Mouse (Mus musculus) inflammation-experienced regulatory T-cells (primary cell): ENCODE data around the gene Zbed4. TPM values are rescaled to one million over a fixed set of nuclear protein-coding genes. Genes with fewer than 3 reads are reported as not detected.

Experiments
- polyA plus RNA-seq, 2 experiments: library from polyadenylated mRNA; unstranded; fragments of 100-300 nt; shearing (Covaris generic); gene quantifications; one replicate each; pipeline ENCODE4 v1.2.1; 2017

Zbed4 gene
- polyA plus RNA-seq = 1 to 10 TPM; 5.4 to 6.4 TPM

DNA sequence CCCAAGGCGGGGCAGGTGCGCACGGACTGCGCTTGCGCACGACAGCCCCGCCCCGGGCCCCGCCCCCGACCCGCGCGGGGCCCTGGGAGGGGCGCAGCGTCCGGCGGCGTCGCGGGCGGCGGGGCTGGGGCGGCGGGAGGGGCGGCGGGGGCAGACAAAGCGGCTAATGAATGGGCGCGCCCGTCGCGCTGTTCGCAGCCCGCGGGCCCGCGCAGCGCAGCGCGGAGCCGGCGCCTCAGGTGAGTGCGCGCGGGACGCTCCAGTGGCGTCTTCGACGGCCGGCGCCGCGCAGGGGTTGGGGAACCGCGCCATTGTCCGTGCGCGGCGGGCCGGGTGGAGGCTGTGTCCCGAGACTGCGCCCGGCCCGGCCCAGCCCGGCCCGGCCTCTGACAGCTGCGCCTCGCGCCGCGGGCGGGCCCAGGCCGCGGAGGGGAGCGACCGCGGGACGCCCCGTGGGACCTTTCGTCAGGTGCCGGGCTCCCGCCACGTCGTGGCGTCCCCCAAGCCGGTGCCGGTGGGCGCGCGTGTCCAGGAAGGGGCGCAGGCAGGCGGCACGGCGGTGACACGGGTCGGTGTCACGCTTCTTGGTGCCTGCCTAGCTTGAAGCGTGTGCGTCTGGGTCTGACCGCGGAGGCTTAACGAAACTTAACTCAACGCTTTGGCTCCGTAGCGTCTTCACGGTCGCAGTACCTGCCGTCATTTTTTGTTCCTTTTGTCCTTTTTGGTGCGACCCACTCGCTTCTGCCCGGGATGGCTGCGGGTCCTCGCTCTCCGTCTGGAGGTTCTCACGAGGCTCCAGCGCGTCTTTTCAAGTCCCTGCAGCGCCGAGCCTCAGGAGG, at the start of gene Zbed4:
Gene Zbed4, plus strand, starts transcription at position 97 of the 839 bp plus-strand sequence.

GRCm38 (mm10) chr15:88733834-88734571, 17.5 kb upstream of the Zbed4 start, which contains the start of gene Brd1:
TSS of gene Brd1 (minus strand) at chr15:88734233.

GRCm38 (mm10) chr15:88819026-88819905, 67.8 kb downstream of the Zbed4 start, which contains the start of the genes Alg12 and Creld2:
TSS of gene Alg12 (minus strand) at chr15:88819318.
TSS of gene Creld2 (plus strand) at chr15:88819646.

Other genes with a start within 250 kb of the Zbed4 start
- gene Zdhhc25, start 151.4 kb upstream of the Zbed4 start, polyA plus RNA-seq = 1 to 10 TPM in 1 of 2 experiments, under 1 TPM in 1; 0.11 to 1.2 TPM
- 10 to 100 TPM; 50.8 to 66.2 TPM for gene Brd1, start 17.4 kb upstream of the Zbed4 start, polyA plus RNA-seq
- gene Alg12, start 67.7 kb downstream of the Zbed4 start, polyA plus RNA-seq = 10 to 100 TPM in 1 of 2 experiments, 1 to 10 TPM in 1; 6.7 to 16.3 TPM
- 10 to 100 TPM; 55.1 to 56.0 TPM for gene Creld2, start 68.0 kb downstream of the Zbed4 start, polyA plus RNA-seq
- 10 to 100 TPM; 29.1 to 35.7 TPM for gene Pim3, start 110.5 kb downstream of the Zbed4 start, polyA plus RNA-seq
- gene Ttll8, start 202.8 kb downstream of the Zbed4 start, polyA plus RNA-seq = not detected
- under 1 TPM in 1 of 2 experiments, not detected in 1; 0.18 TPM for gene Mlc1, start 227.3 kb downstream of the Zbed4 start, polyA plus RNA-seq
- gene Mov10l1, start 231.2 kb downstream of the Zbed4 start, polyA plus RNA-seq = under 1 TPM; 0.13 to 0.84 TPM